Mouse (Mus musculus): ENCODE results near the gene Hist1h1d.

DNA sequence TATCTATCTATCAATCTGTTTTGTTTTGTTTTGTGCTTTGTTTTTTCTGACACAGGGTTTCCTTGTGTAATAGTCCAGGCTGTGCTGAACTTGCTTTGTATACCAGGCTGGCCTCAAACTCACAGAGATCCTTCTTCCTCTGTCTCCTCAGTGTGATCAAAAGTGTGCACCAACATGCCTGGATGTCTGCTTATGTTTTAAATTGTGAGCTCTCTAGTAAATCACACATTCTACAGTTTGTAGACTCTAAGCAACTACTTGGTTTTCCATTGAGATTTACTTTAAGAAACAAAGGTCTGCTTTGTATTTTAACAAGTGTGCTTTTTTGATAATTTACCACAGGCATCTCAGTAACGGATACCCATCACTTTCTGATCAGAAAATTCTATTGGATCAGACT lies 24.8 kb downstream of the Hist1h1d start:
- no peak for TF ChIP-seq CTCF (IDR thresholded peaks at IDR 0.05)
- TF ChIP-seq EP300 (IDR thresholded peaks at IDR 0.05; ENCODE audit: insufficient read depth, low read depth, low read length) = no peak
- TF ChIP-seq POLR2A (IDR thresholded peaks at IDR 0.05; ENCODE audit: insufficient read depth, low read depth, low read length) = no peak
